7 mouse cellular contexts compared by ENCODE assay signal in the genomic region with DNA sequence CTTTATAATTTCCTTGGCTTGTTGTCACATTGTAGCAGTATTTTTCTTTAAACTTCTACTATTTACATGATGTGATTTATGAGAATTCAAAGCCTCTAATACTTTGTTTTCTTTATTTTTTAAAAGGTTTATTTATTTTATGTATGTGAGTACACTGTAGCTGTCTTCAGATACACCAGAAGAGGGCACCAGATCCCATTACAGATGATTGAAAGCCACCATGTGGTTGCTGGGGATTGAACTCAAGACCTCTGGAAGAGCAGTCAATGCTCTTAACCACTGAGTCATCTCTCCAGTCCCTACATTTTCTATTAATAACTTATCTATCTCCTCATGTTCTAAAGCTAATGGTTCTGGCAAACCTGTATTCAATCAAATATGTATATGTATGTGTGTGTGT. TPM values are rescaled to one million over a fixed set of nuclear protein-coding genes. Genes with fewer than 3 reads are reported as not detected.
DNase-seq lines count a peak whose midpoint lies in the region; TF ChIP-seq lines count a peak whose summit lies in the region.
"Not testable (repeated sequence)": the region's sequence is repeated elsewhere in the genome, so short reads cannot be mapped to it uniquely, and the experiment has no call there.

No protein-coding gene starts in this region.

- not testable (repeated sequence) for TF ChIP-seq POLR2A in heart, adult 2 months (IDR thresholded peaks at IDR 0.05; ENCODE audit: insufficient read depth, low read depth, low read length); kidney, adult 2 months (IDR thresholded peaks at IDR 0.05; ENCODE audit: low read depth, low read length); liver, adult 2 months (IDR thresholded peaks at IDR 0.05; ENCODE audit: extremely low read depth, insufficient read depth, low read length)

- intact Hi-C loops in heart, adult 2 months (cut with DNase I): loop anchor here (5.0 kb wide), 1 partner anchor 198 kb away; no protein-coding TSS in a partner anchor

- not testable (repeated sequence) for H3K4me3 ChIP-seq in E14TG2a.4 (replicated peaks; ENCODE audit: low read length); heart, adult 2 months; kidney, adult 2 months (ENCODE audit: insufficient read depth, low read depth, low read length); liver, adult 2 months (ENCODE audit: insufficient read depth, low read depth, low read length)

- peak; percentile 50 for DNase-seq in 416B (ENCODE audit: low read depth)
- DNase-seq in T-cell, adult 2 months (ENCODE audit: low spot score): peak; percentile 15
- DNase-seq in heart, adult 2 months: not testable (repeated sequence)
- DNase-seq in kidney, adult 2 months: peak; percentile 9
- peak; percentile 5 for DNase-seq in liver, adult 2 months (ENCODE audit: extremely low read depth, low read depth, low spot score)
- DNase-seq in lung, postnatal 36 days: peak; percentile 10

- H3K36me3 ChIP-seq in E14TG2a.4 (ENCODE audit: insufficient read depth, low read length); heart, adult 2 months (ENCODE audit: control insufficient read depth, insufficient read depth, low read length); kidney, adult 2 months (ENCODE audit: control insufficient read depth, insufficient read depth, low read length); liver, adult 2 months (ENCODE audit: control insufficient read depth, insufficient read depth, low read length): not testable (repeated sequence)

- not testable (repeated sequence) for H3K79me2 ChIP-seq in heart, adult 2 months (replicated peaks; ENCODE audit: control insufficient read depth, insufficient read depth, low read length); liver, adult 2 months (ENCODE audit: control insufficient read depth, insufficient read depth, low read length)

- peaks cover 24% of the 10 kb centered on the region for H3K4me1 ChIP-seq in E14TG2a.4 (replicated peaks; ENCODE audit: low read depth, low read length)
- not testable (repeated sequence) for H3K4me1 ChIP-seq in heart, adult 2 months (ENCODE audit: control insufficient read depth, insufficient read depth, low read length); kidney, adult 2 months (ENCODE audit: control insufficient read depth, insufficient read depth, low read length); liver, adult 2 months (ENCODE audit: control insufficient read depth, insufficient read depth, low read length)

- H3K9me3 ChIP-seq in E14TG2a.4 (ENCODE audit: low read length): not testable (repeated sequence)

- not testable (repeated sequence) for TF ChIP-seq EP300 in heart, adult 2 months (IDR thresholded peaks at IDR 0.05; ENCODE audit: insufficient read depth, low read depth, low read length)

- H3K9ac ChIP-seq in heart, adult 2 months (ENCODE audit: low read depth, low read length); liver, adult 2 months (ENCODE audit: low read depth, low read length): not testable (repeated sequence)

- TF ChIP-seq CTCF in E14TG2a.4 (conservative IDR thresholded peaks at IDR 0.05; ENCODE audit: low read length): peak; percentile 26
- TF ChIP-seq CTCF in heart, adult 2 months (IDR thresholded peaks at IDR 0.05): peak; percentile 55
- not testable (repeated sequence) for TF ChIP-seq CTCF in kidney, adult 2 months (conservative IDR thresholded peaks at IDR 0.05; ENCODE audit: insufficient read depth, insufficient read length, low read depth, low read length); liver, adult 2 months (IDR thresholded peaks at IDR 0.05; ENCODE audit: low read depth, low read length)

- not testable (repeated sequence) for H3K27me3 ChIP-seq in E14TG2a.4 (ENCODE audit: insufficient read depth, low read length); heart, adult 2 months (ENCODE audit: control insufficient read depth, insufficient read depth, low read length); kidney, adult 2 months (replicated peaks; ENCODE audit: control insufficient read depth, insufficient read depth, low read length); liver, adult 2 months (ENCODE audit: control insufficient read depth, insufficient read depth, low read length)

- not testable (repeated sequence) for H3K27ac ChIP-seq in heart, adult 2 months; kidney, adult 2 months (ENCODE audit: insufficient read depth, low read depth, low read length); liver, adult 2 months (replicated peaks; ENCODE audit: insufficient read depth, low read depth, low read length)

RNA-seq across cellular contexts. Expression of a gene that starts 13.0 kb away (rescaled TPM):
- 10 to 100 TPM; 47.8 to 51.1 TPM for total RNA-seq in heart, adult 2 months (2021)
- 20.4 and 35.6 TPM in 2 replicates for polyA plus RNA-seq in heart, adult 2 months (2012; rRNA removed)
- polyA plus RNA-seq in kidney, adult 2 months (2012; rRNA removed): 24.0 and 27.7 TPM in 2 replicates
- 28.3 and 28.7 TPM in 2 replicates for total RNA-seq in liver, adult 2 months (2014; rRNA removed)
- 13.4 and 15.9 TPM in 2 replicates for polyA plus RNA-seq in liver, adult 2 months (2012; rRNA removed)
